In the genomic region with DNA sequence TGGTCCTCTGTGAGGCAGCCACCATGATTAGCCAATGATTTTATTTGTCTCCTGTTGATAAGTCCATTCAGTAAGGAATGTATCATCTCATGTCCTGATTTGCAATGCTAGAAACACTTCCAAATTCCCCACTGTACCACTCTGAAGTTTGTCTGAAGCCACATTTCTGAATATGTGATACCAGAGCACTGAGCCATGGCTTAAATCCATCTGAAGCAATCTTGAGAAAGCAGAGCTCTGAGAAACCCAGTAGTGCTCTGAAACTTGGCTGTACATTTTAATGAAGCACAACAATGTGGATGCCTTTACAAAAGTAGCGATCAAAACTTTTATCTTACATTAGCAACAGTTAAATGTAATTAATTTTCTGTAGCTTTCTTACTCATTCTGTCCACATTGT, we compare ENCODE assay signal across 15 mouse cellular contexts.
"Had no signal": no experiment of that assay in that cellular context is flagged by ENCODE, and none has a peak within 500 bp of the region (broad histone marks: within the 10 kb centered on the region; RNA-seq: fewer than 3 reads in every experiment).

No protein-coding gene starts in this region.

- H3K4me1 ChIP-seq: neural tube, embryonic 12.5 days; neural tube, embryonic 13.5 days; neural tube, embryonic 15.5 days; stomach, embryonic 15.5 days had no signal

- H3K4me2 ChIP-seq: neural tube, embryonic 12.5 days; neural tube, embryonic 13.5 days; neural tube, embryonic 15.5 days; stomach, embryonic 15.5 days had no signal

- H3K4me3 ChIP-seq: neural tube, embryonic 12.5 days; neural tube, embryonic 13.5 days; neural tube, embryonic 15.5 days; stomach, embryonic 15.5 days had no signal

- H3K27ac ChIP-seq: neural tube, embryonic 12.5 days; neural tube, embryonic 13.5 days; neural tube, embryonic 15.5 days; stomach, embryonic 15.5 days; stomach, postnatal 0 days had no signal

- H3K27me3 ChIP-seq: neural tube, embryonic 12.5 days; neural tube, embryonic 13.5 days; neural tube, embryonic 15.5 days; stomach, embryonic 15.5 days had no signal

- DNase-seq: retina, postnatal 1 day; right cerebral cortex, adult 18-20 months; right cerebral cortex, postnatal 14 days; right cerebral cortex, postnatal 25 days; spleen, adult 18-20 months; thymus, adult 2 months; thymus, postnatal 14 days; thymus, postnatal 25 days; thymus, postnatal 36 days; thymus, postnatal 4 days had no signal

- H3K36me3 ChIP-seq: neural tube, embryonic 12.5 days; neural tube, embryonic 13.5 days; neural tube, embryonic 15.5 days; stomach, embryonic 15.5 days had no signal
